Mouse (Mus musculus) limb, embryonic 13.5 days (tissue): ENCODE measurements at regions not wholly inside any gene's neighbourhood (a gene's known extent, or its start where the extent isn't known, plus 50 kb on each side); places are given as distances from the start of the nearest gene placed in this dataset.

Experiments
- ATAC-seq: fragments of 200-750 bp; cut with Nextera tagmentation; 2 replicates; pipeline ENCODE4 v1.8.0; 2017; ENCODE audit warnings: low read depth, moderate number of reproducible peaks, moderate TSS enrichment; ENCODE audit not compliant: low FRiP score
- H3K27ac ChIP-seq: fragments of 300-500 bp; sonication (generic); 2 replicates; pipeline ENCODE4 v1.5.1; 2015; ENCODE audit warnings: inconsistent platforms, mild to moderate bottlenecking, moderate library complexity
- H3K27me3 ChIP-seq: fragments of 300-500 bp; sonication (generic); 2 replicates; pipeline ENCODE4 v1.6.1; 2015; ENCODE audit warnings: mild to moderate bottlenecking, inconsistent platforms
- H3K36me3 ChIP-seq: fragments of 300-500 bp; sonication (generic); 2 replicates; pipeline ENCODE4 v1.6.1; 2015; ENCODE audit warnings: inconsistent platforms, mild to moderate bottlenecking, moderate library complexity
- H3K4me1 ChIP-seq: fragments of 300-500 bp; sonication (generic); 2 replicates; pipeline ENCODE4 v1.6.1; 2015; ENCODE audit warnings: inconsistent platforms
- H3K4me2 ChIP-seq: fragments of 300-500 bp; sonication (generic); replicated peaks from 2 replicates; pipeline ENCODE4 v1.6.1; 2015; ENCODE audit warnings: inconsistent platforms, mild to moderate bottlenecking, moderate library complexity
- H3K4me3 ChIP-seq: fragments of 300-500 bp; sonication (generic); 2 replicates; pipeline ENCODE4 v1.5.1; 2015; ENCODE audit warnings: moderate library complexity, mild to moderate bottlenecking, inconsistent platforms
- H3K9ac ChIP-seq: fragments of 300-500 bp; sonication (generic); 2 replicates; pipeline ENCODE4 v1.6.1; 2015; ENCODE audit warnings: mild to moderate bottlenecking, inconsistent platforms
- H3K9me3 ChIP-seq: fragments of 300-500 bp; sonication (generic); 2 replicates; pipeline ENCODE4 v1.6.1; 2016; ENCODE audit warnings: inconsistent platforms
- WGBS: fragments of 180-500 bp; shearing (Covaris S2); methylation state at CpG from one replicate; pipeline ENCODE4 v1.1.7; 2015; 5-methylcytosine and 5-hydroxymethylcytosine counted together

GRCm38 (mm10) chr1:39086273-39086672 lies 100.9 kb downstream of the Pdcl3 start:
- no peak overlapping the region for H3K9ac ChIP-seq
- no peak overlapping the region for H3K4me3 ChIP-seq
- 88% methylated on average over 11 of the region's 11 CpGs for WGBS
- ATAC-seq, result no peak
- no peaks in the 10 kb centered on the region for H3K4me1 ChIP-seq
- H3K9me3 ChIP-seq, result no peaks in the 10 kb centered on the region
- no peaks in the 10 kb centered on the region for H3K36me3 ChIP-seq
- H3K27ac ChIP-seq, result no peak overlapping the region
- no peaks in the 10 kb centered on the region for H3K27me3 ChIP-seq
- no peak overlapping the region for H3K4me2 ChIP-seq

DNA sequence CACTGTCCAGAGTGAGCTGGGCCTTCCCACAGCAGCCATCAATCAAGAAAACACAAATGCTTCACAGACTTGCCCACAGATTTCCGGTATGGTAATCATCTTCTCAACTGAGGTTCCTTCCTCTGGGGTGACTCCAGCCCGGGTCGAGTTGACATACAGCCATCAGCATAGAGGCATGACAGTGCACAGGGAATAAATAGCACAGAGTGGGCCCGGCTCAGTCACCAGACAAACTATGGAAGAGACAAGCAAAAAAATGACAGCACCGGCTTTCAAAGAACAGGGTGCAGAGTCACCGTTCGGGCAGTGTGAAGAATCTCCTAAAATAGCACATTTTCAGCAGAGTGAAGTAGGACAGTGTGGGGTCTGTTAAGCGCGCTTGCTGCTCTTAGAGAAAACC lies 103.7 kb upstream of the Npas2 start:
- no peaks in the 10 kb centered on the region for H3K9me3 ChIP-seq
- H3K9ac ChIP-seq, result no peak overlapping the region
- H3K4me3 ChIP-seq, result no peak overlapping the region
- no peaks in the 10 kb centered on the region for H3K4me1 ChIP-seq
- WGBS, result 79% methylated on average over 9 of the region's 9 CpGs
- no peak overlapping the region for H3K4me2 ChIP-seq
- H3K27me3 ChIP-seq, result no peaks in the 10 kb centered on the region
- no peak overlapping the region for H3K27ac ChIP-seq
- H3K36me3 ChIP-seq, result no peaks in the 10 kb centered on the region
- no peak for ATAC-seq

- H3K36me3 ChIP-seq, result no peaks in the 10 kb centered on the region
- H3K4me1 ChIP-seq, result no peaks in the 10 kb centered on the region
- H3K9ac ChIP-seq, result no peak overlapping the region
- H3K27me3 ChIP-seq, result no peaks in the 10 kb centered on the region
- H3K9me3 ChIP-seq, result no peaks in the 10 kb centered on the region
- no peak for ATAC-seq
- no peak overlapping the region for H3K27ac ChIP-seq
- H3K4me3 ChIP-seq, result no peak overlapping the region
- 93% methylated on average over 8 of the region's 8 CpGs for WGBS
- H3K4me2 ChIP-seq, result no peak overlapping the region
These were observed 102.4 kb upstream of the Npas2 start for GRCm38 (mm10) chr1:39091121-39091520.

GRCm38 (mm10) chr1:39091638-39092037 lies 101.9 kb upstream of the Npas2 start:
- 77% methylated on average over 3 of the region's 3 CpGs for WGBS
- Histone ChIP-seq H3K9me3 (no peaks in the 10 kb centered on the region), H3K4me1 (no peaks in the 10 kb centered on the region), H3K4me3 (no peak overlapping the region), H3K9ac (no peak overlapping the region), H3K27me3 (no peaks in the 10 kb centered on the region), H3K4me2 (no peak overlapping the region), H3K27ac (no peak overlapping the region), H3K36me3 (no peaks in the 10 kb centered on the region)
- no peak for ATAC-seq

- H3K4me2 ChIP-seq, result no peak overlapping the region
- no peaks in the 10 kb centered on the region for H3K36me3 ChIP-seq
- H3K4me1 ChIP-seq, result no peaks in the 10 kb centered on the region
- no peaks in the 10 kb centered on the region for H3K27me3 ChIP-seq
- H3K27ac ChIP-seq, result no peak overlapping the region
- no peak overlapping the region for H3K4me3 ChIP-seq
- ATAC-seq, result no peak
- H3K9ac ChIP-seq, result no peak overlapping the region
- H3K9me3 ChIP-seq, result no peaks in the 10 kb centered on the region
- WGBS, result 77% methylated on average over 4 of the region's 4 CpGs
These were observed 100.2 kb upstream of the Npas2 start for GRCm38 (mm10) chr1:39093291-39093690.

DNA sequence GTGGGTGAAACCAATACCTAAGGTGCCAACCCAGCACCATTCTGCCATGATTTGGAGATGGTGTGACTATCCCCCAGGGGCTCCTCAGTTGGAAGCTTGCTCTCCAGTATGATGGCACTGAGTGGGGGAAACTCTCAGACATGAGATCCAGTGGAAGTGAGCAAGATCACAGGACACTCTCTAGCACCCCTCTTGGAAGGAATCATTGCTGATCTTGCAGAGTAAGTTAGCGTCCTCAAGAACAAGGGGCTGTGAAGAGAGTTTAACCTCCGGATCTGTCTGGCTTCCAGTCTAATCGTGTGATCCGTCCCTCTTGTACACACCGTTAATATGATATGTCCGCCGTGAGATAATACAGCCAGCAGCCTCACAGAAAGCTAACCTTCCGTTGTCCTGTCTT lies 99.5 kb upstream of the Npas2 start:
- ATAC-seq, result no peak
- no peak overlapping the region for H3K9ac ChIP-seq
- no peak overlapping the region for H3K4me3 ChIP-seq
- H3K27me3 ChIP-seq, result no peaks in the 10 kb centered on the region
- WGBS, result 88% methylated on average over 8 of the region's 8 CpGs
- no peaks in the 10 kb centered on the region for H3K36me3 ChIP-seq
- no peak overlapping the region for H3K4me2 ChIP-seq
- no peaks in the 10 kb centered on the region for H3K9me3 ChIP-seq
- H3K4me1 ChIP-seq, result no peaks in the 10 kb centered on the region
- H3K27ac ChIP-seq, result no peak overlapping the region

DNA sequence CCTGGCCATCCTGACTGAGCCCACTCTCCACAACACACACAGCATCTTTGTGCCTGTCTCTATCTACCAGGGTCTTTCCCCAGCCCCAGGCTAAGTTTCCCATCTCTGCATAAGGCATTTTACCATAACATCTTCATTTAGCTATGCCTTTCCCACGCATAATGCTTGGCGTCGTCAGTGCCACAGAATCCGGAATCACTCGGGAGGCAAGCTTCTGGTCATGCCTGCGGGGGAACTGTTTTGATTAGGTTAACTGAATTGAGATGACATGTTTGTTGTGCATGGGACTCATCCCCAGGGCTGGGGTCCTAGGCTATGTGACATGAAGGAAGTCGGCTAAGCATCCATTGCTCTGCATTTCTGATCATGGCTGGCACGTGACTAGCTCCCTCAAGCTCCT lies 97.6 kb upstream of the Npas2 start:
- ATAC-seq, result no peak
- Histone ChIP-seq H3K9ac (no peak overlapping the region), H3K4me1 (no peaks in the 10 kb centered on the region)

DNA sequence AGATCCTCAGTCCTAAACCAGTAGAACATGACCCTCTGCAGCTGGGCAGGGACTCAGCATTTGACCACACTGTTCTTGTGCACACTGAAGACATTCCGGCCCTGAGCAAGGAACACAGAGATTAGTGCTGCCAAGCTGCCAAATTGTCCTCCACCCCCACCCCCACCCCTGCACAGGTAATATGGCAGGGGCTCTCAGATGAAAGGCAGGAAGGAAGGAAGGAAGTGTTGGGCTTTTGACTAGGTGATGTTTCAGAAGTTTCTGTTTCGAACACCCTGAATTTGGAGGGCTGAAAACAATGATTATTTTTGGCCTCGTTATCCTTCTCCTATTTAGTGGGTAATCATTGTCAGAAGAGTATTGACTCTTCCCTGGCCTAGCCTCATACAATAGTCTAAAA lies 96.8 kb upstream of the Npas2 start:
- ATAC-seq, result no peak
- H3K9ac ChIP-seq, result no peak overlapping the region
- no peaks in the 10 kb centered on the region for H3K36me3 ChIP-seq
- H3K4me3 ChIP-seq, result no peak overlapping the region
- H3K27me3 ChIP-seq, result no peaks in the 10 kb centered on the region
- WGBS, result 82% methylated on average over 3 of the region's 3 CpGs
- H3K4me2 ChIP-seq, result no peak overlapping the region
- no peaks in the 10 kb centered on the region for H3K9me3 ChIP-seq
- no peak overlapping the region for H3K27ac ChIP-seq
- H3K4me1 ChIP-seq, result no peaks in the 10 kb centered on the region

More for the DNA sequence above, 97.6 kb upstream of the Npas2 start:
- no peak overlapping the region for H3K4me2 ChIP-seq
- H3K4me3 ChIP-seq, result no peak overlapping the region
- WGBS, result 94% methylated on average over 8 of the region's 8 CpGs
- no peaks in the 10 kb centered on the region for H3K36me3 ChIP-seq
- no peaks in the 10 kb centered on the region for H3K27me3 ChIP-seq
- H3K27ac ChIP-seq, result no peak overlapping the region
- H3K9me3 ChIP-seq, result no peaks in the 10 kb centered on the region

- H3K4me1 ChIP-seq, result no peaks in the 10 kb centered on the region
- H3K36me3 ChIP-seq, result no peaks in the 10 kb centered on the region
- H3K4me2 ChIP-seq, result no peak overlapping the region
- ATAC-seq, result no peak
- 93% methylated on average over 10 of the region's 10 CpGs for WGBS
- H3K27me3 ChIP-seq, result no peaks in the 10 kb centered on the region
- no peaks in the 10 kb centered on the region for H3K9me3 ChIP-seq
- no peak overlapping the region for H3K4me3 ChIP-seq
- no peak overlapping the region for H3K9ac ChIP-seq
- no peak overlapping the region for H3K27ac ChIP-seq
These were observed 96.0 kb upstream of the Npas2 start for GRCm38 (mm10) chr1:39097499-39097898.

DNA sequence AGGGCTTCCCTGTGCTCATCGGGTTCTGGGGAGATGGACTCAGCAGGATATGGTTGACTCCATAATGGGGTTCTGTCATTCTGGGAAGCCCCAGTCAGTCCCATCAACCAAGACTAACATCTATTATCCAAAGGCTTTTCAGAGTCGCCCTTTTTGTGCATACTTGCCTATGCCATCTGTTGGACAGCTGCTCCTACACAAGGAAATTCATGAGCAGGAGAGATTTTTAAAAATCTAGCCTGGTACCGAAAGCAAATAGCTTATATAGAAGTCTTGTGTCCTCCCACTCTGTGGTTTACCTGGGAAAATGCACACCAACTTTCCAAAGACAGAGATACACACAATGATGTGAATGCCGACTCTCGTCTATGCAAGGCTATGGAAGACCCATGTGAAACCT lies 95.4 kb upstream of the Npas2 start:
- H3K36me3 ChIP-seq, result no peaks in the 10 kb centered on the region
- H3K9me3 ChIP-seq, result no peaks in the 10 kb centered on the region
- 86% methylated on average over 5 of the region's 5 CpGs for WGBS
- H3K27ac ChIP-seq, result no peak overlapping the region
- no peak for ATAC-seq
- H3K9ac ChIP-seq, result no peak overlapping the region
- no peak overlapping the region for H3K4me2 ChIP-seq
- no peaks in the 10 kb centered on the region for H3K4me1 ChIP-seq
- no peak overlapping the region for H3K4me3 ChIP-seq
- no peaks in the 10 kb centered on the region for H3K27me3 ChIP-seq

GRCm38 (mm10) chr1:39099246-39099645 lies 94.3 kb upstream of the Npas2 start:
- no peaks in the 10 kb centered on the region for H3K36me3 ChIP-seq
- no peak overlapping the region for H3K9ac ChIP-seq
- 71% methylated on average over 7 of the region's 7 CpGs for WGBS
- ATAC-seq, result no peak
- no peaks in the 10 kb centered on the region for H3K4me1 ChIP-seq
- H3K4me2 ChIP-seq, result no peak overlapping the region
- no peaks in the 10 kb centered on the region for H3K27me3 ChIP-seq
- H3K4me3 ChIP-seq, result no peak overlapping the region
- H3K9me3 ChIP-seq, result no peaks in the 10 kb centered on the region
- H3K27ac ChIP-seq, result no peak overlapping the region

- Histone ChIP-seq H3K36me3 (no peaks in the 10 kb centered on the region), H3K9ac (no peak overlapping the region), H3K4me2 (no peak overlapping the region), H3K9me3 (no peaks in the 10 kb centered on the region), H3K4me3 (no peak overlapping the region), H3K27me3 (no peaks in the 10 kb centered on the region), H3K4me1 (no peaks in the 10 kb centered on the region), H3K27ac (no peak overlapping the region)
- no peak for ATAC-seq
These were observed 93.0 kb upstream of the Npas2 start for GRCm38 (mm10) chr1:39100492-39100891.

DNA sequence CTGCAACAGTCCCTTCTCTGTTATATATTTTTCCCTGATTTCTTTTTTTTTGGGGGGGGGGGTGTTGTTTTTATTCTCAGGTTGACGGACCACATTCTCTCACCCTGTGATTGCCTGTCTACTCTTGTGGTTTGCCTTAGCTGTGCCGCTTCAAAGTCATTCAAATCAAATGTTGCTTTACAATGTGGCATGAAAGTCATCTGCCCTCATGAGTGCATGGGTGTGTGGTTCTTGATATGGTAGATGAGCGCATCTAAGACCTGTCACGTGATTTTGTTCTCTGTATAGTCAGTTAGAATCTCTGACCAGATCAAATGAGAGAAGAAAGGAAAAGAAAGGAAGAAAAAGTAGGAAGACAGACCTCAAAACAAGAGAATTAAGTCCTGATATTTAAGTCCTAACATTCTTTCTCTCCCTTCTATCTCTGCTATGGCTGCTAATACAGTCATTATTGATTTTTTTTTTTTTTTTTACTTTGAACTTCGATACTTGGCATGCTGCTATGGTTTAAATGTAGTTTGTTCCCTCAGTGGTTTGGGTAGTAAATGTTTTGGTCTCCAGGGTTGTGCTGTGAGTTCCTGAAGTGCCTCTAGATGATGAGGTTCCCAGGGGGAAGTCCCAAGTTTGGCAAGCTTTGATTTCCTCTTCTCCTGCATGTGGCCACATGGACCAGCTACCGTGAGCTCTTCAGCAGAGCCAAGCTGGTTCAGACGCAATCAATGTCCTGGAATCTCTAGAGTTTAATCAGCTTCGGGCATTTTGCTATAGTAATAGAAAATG lies 91.2 kb upstream of the Npas2 start:
- H3K9me3 ChIP-seq, result no peaks in the 10 kb centered on the region
- H3K36me3 ChIP-seq, result no peaks in the 10 kb centered on the region
- no peak overlapping the region for H3K4me3 ChIP-seq
- H3K4me2 ChIP-seq, result no peak overlapping the region
- 86% methylated on average over 8 of the region's 8 CpGs for WGBS
- no peaks in the 10 kb centered on the region for H3K27me3 ChIP-seq
- ATAC-seq, result no peak
- H3K27ac ChIP-seq, result no peak overlapping the region
- no peak overlapping the region for H3K9ac ChIP-seq
- H3K4me1 ChIP-seq, result no peaks in the 10 kb centered on the region; the same call in 1 of the 2 replicates
